Mouse (Mus musculus): ENCODE measurements at regions not wholly inside any gene's neighbourhood (a gene's known extent, or its start where the extent isn't known, plus 50 kb on each side); places are given as distances from the start of the nearest gene placed in this dataset.

DNA sequence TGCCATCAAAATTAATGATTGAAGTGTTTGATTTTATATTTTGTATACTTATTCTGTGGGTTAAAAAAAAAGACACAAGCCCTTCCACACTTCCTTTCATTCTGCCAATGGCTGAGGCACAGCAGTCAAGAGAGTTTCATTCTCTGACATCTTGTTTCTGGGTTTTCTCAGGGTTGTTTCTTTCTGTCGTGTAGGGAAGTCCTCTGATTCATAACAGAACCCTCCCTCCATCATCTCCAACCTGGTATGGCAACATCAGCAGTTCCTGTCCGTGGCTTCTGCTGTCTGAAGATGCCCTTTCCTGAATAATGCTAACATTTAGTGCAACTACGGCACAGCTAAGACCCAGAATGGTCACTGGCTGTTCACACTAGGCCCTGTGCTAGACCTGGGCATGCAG is 167.3 kb downstream of the Hs3st3b1 start:
- DNase-seq (ENCODE audit: low spot score in 2 of 2), result no peak

DNA sequence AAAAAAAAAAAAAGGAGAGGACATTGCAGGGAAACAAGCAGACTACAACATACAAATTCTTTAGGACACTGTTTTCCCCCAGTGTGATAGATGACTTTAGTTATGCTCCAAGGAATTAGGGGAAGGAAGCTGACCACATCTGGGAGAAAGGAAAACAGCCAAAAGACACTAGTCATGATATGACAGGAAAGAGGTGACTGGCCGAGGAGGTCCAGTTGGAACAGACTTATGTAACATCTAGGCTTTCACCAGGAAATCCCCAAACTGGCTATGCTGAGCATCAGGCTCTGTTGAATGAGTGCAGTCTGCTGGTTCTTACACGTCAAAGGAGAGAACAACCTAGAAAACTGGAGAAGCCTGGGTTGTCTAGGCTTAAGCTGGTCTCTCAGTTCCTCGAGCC is 163.8 kb downstream of the Hs3st3b1 start:
- DNase-seq (ENCODE audit: low spot score in 2 of 2), result no peak

DNA sequence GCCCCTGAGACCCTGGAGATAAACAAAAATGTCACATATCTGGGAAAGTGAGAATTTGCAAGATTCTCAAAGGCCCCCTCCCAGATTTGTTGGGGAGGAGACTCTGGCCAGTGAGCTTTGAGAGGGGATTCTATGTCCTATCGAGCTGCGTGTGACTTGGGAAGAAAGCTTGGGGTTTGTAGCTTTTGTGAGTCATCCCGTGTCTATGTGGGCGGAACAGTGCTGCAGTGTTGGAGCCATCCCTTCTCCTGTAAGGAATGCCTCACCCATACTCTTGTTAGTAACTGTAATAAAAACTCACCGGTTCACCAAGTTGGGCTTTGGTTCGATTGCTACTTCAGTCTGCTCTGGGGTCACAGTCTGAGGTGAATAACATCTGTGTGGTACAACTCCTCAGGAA is 160.5 kb downstream of the Hs3st3b1 start:
- DNase-seq (ENCODE audit: low spot score in 2 of 2), result no peak

DNA sequence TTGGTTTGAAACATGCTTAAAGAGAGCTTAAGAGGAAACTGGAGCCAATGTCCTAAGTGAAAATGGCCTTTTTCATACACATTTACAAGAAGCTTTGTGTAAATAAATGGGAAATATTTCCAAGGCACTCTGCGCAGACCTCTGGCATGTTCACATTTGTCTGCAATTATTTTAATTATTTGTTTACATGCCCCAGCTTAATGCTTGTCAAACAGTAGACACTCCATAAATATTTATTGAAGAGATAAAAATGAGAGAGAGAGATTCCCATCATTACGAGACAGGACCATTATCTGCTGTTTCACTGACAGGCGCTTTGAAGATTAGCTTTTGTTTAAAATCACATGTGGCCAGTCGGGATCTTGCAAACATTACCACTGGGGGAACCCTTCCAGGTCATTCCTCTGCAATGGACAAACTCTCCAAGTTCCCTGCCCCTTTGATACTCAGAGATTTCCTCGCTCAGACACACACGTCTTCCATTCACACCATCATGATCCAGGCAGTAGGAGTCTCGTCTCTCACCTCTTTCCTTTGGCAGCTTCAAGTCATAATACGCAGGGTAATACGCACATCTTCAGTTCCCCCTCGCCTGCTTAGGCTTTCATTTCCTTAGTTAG is 154.3 kb downstream of the Hs3st3b1 start:
- DNase-seq (ENCODE audit: low spot score in 2 of 2), result no peak

DNA sequence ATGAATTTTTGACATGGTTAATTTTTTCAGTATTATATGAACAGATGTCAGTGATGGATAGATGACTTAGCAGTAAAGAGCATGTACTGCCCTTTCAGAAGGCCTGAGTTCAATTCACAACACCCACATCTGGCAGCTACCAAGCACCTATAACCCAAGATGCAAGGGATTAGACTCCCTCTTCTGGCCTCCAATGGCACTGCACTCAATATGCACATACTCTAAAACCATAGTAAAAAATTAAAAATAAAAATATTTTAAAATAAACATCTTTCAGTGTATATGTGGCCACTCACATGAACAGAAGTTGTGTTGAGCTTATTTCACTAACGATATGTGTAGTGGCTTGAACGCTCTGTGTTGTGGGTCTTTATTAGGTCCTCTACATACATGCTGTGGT is 152.4 kb downstream of the Hs3st3b1 start:
- DNase-seq (ENCODE audit: low spot score in 2 of 2), result no peak

DNA sequence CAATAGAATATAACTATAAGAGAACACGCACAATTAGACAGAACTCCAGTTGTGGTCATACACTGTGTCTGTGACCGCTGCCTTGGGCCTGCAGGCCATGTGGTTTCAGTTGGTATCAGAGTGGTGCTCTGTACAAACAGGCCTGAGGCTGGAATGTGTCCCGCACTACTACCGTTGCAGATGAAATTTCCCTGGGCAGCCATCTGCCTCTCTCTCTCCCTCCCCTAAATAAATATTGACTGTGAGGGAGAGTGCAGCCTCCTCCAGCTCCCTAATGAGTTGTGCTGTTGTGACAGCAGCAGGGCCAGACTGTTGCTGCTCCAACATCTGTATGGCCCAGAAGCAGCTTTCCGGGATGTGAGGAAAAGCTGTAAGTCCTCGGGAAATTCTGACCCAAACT is 146.7 kb downstream of the Hs3st3b1 start:
- no peak for DNase-seq (ENCODE audit: low spot score in 2 of 2)

DNA sequence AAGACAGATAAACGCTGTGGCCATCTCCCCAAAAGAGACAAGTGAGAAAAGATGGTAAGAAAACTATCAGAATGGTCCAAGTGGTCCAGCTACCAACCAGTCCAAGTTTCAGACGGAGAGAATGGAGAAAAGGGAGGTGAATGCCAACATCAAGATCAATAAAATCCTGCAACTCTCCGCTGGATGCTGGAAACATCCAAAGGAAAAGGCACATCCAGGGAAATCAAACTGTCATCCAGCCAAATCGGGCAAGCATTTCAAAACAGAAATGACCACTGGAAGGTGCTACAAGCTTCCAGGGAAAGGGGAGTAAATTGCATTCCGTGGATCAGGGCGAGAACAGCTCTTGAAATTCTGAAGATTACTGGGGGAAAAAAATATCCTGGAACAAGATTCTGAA is 142.7 kb downstream of the Hs3st3b1 start:
- DNase-seq (ENCODE audit: low spot score in 2 of 2), result no peak

DNA sequence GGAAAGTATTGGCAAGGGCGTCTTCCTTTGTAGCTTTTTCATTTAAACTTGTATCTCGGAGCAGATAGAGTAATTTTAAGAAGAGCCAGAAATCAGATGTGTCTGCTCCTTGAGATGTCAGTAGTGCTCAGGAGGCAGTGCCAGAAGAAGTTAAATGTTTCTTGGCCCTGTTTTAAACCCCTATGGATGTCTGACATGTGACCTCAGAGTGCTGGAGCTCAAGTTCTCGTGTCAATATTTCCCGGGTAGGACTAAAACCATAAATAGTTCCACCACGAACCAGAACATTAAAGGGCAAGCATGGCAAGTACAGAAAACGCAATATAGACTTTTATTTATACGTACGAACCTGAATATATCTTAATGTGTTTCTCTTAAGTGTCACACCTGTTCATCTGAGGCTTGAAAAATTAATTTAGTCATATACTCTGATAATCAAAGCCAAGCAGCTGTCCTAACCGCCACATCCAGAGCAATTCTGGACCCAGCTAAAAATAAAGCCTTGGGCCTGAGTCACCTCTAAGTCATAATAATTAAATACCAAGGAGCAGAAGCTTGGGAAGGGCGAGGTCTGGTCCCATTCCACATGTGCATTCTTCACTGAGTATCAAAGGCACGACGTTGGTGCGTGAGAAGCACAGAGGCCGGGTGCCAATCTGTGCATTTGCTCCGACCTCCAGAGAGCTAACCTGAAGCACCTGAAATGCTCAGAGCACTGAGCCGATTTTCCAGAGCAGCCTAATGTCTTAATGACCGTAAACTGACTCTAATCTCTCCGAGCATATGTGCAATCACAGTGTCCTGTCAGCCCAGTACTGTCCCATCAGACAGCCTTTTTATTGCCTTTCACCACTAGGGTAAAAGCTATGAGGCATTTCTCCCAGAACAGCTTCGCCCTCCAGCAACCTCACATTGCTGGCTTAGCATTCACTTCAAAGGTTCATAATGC is 139.8 kb downstream of the Hs3st3b1 start:
- no peak for DNase-seq (ENCODE audit: low spot score in 2 of 2)

DNA sequence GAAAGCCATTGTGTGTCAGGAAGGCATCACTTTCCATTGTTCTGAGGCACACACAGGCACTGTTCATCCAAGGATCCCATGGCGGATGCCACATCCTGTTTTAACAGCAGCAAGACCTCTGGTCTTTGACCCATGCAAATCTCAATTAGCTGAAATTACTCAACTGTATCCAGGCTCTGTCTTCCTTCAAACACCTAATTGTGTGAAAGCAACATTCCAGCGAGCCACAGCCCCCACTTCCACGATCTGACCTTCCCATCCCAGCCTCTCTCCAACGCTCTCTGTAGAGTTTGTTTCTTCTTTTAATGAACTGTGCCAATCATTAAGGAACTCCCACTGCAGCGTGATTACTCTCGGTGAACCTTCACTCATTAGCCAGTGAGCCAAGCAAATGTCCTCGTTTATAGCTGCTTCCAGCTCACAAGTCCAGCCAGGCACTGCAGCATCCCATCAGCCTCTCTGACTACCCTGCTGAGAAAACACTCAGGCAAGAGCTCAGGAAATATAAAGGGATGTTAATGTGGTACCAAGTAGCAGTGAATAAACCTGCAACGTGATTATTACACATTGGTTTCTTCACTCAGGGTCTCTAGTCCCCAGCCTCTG is 136.7 kb downstream of the Hs3st3b1 start:
- DNase-seq (ENCODE audit: low spot score in 2 of 2), result no peak

DNA sequence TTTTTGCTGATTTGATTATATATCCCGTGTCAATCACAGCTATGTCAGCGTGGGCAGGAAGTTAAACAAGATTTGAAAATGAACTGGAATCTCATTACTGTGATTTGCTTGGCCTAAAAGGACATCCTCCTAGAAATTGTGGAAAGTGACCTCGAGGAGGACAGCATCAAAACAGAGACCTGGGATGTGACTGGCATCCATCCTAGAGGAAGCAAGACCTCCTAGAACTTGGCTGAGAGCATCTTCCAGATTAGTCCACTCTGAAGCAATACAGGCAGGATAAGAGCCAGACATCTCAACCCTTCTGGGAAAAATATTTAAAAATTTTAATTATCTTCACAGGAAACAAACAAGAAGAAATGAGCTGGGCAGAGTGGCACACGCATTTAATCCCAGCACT is 136.1 kb downstream of the Hs3st3b1 start:
- DNase-seq (ENCODE audit: low spot score in 2 of 2), result no peak

DNA sequence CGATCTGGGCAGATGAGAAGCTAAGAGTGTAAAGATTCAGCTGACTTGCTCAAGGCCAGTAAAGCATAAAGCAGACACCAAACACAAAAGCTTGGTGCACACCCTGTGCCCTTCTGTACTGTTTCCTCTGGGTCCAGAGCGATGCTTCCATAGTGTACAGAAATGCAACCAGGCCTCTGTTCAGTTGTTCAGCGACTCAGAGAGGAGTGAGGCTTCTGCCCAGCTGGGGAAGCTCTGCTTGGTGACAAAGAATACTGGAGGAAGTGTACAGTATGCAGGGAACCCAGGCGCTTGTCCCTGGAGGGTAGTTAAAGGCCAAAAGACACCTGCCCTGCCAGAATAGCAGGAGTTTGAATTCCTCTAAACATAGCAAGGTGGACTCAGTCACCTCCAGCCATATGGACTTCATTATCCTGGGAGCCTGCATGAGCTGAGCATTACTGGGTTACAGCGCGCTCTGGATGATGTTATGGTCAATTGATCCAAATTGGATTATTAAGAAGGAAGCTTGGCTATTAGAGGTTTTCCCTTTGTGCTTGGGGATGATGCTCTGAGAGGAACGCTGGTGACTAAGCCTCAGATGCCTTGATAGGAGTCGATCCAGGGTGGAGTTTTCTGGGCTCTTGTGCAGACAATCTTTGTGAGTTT is 132.5 kb downstream of the Hs3st3b1 start:
- no peak for DNase-seq (ENCODE audit: low spot score in 2 of 2)

DNA sequence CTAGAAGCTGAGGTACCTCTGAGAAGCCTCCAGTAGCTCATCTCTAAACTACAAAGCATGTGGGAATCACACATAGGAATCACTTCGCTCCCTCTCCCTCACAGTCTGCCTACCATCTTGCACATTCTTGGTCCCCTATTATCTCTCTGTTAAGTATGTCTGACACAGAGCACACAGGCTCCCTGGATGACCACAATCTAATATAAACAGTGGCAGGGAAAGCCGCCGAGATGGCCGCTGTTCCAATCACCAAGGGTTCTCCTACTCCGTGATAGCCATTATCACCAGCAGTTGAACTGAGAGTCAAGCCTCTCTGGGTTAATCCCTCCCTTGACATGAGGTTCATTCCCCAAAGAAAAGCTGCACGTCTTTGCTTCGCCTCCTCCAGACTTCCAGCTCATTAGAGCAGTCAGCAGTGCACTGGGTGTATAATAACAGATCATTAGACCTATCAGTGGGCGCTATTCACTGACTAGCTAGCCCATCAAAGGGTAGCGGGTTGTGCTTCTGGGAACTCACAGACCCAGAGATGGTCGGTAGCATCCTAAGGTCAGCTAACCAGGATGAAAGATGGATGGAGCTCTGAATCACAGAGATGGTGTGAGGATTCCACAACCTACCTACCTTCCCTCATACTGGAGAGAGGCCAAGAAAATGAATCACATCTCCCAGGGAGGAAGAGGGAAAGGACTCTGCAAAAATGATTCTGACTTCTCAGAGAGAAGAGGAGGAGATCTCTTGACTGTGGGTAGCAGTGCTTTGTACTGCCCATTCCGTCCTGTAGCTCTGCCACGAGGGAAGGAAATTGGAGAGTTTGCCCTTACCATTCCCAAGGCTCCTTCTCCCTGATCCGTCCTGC is 130.9 kb downstream of the Hs3st3b1 start:
- DNase-seq (ENCODE audit: low spot score in 2 of 2), result no peak

DNA sequence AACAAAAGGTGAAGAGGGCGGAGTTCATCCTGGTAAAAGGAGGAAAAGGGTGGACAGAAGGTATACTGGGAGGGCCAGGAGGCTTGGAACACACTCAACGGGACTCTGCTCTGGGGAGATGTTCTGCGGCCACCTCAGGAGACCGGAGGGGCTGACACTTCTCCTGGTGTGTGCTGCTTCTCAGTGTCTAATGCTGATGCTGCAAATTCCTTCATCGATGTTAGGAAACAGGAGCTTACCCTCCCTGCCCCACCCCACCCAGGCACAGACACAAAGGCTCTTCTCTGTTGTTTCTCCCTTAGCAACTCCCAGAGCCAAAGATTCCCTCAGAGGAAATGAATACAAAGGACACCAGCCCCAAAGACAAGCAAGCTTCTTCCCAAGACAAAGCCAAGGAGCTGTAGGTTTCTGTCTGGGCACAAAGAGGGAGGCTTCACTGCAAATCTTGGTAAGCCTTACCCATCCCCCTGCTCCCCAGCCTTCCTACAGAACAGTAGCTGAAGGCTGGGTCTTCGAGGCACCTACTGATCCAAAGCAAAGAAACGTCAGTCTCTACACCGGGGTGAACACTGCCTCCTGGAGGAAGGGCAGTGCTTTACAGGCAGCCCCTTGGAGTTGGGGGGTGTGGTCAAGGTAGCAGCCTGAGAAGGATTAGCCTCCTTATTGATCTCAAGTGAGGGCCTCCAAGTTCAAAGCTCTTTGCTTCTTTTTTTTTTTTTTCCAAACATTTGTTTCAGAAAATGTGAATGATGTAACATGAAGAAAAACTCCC is 128.2 kb downstream of the Hs3st3b1 start:
- no peak for DNase-seq (ENCODE audit: low spot score in 2 of 2)

DNA sequence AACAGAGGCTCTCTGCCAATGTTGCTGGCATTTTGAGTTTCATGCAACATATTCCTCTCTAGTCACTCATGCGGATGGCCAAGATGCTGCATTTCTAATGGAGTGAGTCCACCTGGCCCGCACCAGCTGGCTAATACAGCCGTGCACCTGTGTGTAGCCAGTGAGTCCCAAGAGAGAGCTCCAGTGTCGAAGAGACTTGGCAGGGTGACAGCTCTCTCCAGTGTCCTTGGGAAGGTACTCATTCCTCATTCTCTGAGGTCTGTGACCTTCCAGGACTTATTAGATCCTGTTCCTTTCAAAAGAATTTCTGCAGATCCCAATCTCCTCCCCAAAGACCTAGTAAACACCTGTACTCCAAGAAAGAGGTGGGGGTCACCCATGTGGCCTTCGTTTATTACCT is 109.9 kb downstream of the Hs3st3b1 start:
- no peak for DNase-seq (ENCODE audit: low spot score in 2 of 2)

DNA sequence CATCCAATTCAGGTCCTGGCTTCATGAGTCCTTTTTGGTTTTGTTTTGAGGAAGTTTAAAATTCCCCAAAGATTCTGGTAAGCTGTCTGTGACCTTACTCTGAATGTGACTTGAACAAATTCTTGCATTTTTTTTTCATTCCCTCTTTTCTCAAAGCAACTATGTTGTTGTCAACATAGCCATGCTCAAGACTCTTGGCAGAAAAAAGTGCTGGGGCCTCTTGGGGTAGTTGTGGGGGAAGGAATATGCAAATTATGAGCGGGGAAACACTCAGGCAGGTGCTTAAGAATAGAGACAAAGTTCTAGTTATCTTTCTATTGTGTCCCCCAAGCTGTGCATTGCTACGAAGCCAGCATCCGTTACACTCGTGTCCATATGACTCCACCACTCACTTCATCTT is 99.2 kb downstream of the Hs3st3b1 start:
- DNase-seq (ENCODE audit: low spot score in 2 of 2), result no peak

DNA sequence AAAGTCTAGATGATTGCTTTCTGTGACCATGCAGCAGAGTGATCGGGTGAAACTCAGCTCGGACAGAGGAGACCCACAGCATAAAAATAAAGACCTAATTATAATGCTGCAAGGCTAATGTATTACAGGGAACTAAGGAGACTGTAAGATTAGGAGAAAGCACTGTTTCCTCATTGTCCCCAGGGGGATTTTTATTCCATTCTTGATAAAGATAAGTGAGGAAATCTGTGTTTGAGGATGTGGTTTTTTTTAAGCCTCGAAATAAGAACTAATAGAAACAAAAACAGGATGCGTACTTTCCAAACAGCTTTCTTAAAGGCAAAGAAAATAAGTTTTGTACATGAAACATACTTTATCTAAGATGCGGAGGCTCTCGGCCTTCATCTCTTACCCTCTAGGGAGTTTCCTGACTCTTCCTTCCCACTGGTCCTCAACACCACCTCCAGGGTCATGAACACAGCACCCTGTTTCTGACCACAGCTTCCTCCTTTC is 94.8 kb downstream of the Hs3st3b1 start:
- DNase-seq (ENCODE audit: low spot score in 2 of 2), result no peak

DNA sequence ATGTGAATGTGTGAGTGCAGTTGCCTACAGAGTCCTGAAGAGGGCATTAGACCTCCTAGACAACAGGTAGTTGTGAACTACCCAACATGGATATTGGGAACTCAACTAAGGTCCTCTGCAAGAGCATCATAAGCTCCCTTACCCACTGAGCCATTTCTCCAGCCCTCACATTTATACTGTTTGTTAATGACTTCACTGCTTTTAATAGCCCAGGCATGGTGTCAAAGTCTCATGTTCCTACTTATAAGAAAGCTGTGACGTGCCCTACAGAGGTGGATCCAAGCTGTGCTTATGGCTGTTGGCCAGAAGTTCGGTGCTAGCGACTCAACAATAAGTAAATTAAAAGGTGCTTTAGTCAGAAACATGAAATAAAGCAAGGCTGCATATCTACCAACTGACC is 88.6 kb downstream of the Hs3st3b1 start:
- no peak for DNase-seq (ENCODE audit: low spot score in 2 of 2)

DNA sequence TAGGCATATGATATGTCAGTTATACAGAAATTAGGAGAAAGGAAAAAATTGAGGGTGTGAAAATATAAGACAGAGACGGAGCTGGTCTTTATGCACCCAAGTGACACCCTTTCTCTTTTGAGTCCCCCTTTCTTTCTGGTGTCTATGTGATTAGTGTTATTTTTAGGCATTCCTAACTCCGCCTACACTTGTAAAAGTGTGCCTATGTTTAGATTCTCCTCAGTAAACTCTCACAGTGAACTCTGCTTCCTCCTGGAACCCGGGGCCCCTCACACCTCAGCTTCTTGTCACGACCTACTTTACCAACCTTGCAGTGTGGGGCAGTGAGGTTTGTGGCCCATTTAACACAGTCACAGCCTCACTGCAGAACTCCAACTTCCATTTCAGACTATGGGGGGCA is 88.0 kb downstream of the Hs3st3b1 start:
- DNase-seq (ENCODE audit: low spot score in 2 of 2), result no peak

DNA sequence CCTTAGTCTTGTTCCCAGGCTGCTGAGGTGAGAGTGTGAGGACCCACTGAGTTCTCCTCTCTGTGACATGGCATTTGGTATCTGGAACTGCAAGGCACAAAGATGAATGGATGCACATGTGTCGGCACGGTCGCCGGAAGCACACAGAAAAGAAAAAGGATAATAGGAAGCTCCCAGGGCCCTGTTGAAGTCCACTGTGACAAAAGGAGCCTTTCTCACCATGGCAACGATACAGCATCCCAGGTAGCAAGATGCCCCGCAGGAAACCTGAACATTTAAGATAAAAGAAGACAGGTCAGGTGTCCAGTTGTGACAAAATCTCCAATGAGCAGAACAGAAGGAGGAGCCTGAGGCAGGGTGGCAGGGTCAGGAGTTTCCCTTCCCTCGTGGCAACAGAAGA is 87.5 kb downstream of the Hs3st3b1 start:
- no peak for DNase-seq (ENCODE audit: low spot score in 2 of 2)

All from spleen, postnatal 10 days (tissue).